Mouse (Mus musculus) kidney, postnatal 14 days (tissue): Measurements from ENCODE around the gene Lins1.

Experiments
- DNase-seq: peaks from one replicate; pipeline ENCODE4 v3.0.0; 2022; ENCODE audit warnings: mixed read lengths

Gene Lins1

GRCm38 (mm10) chr7:66733882-66734281 is 44.2 kb downstream of the Lins1 start:
- no peak for DNase-seq

DNA sequence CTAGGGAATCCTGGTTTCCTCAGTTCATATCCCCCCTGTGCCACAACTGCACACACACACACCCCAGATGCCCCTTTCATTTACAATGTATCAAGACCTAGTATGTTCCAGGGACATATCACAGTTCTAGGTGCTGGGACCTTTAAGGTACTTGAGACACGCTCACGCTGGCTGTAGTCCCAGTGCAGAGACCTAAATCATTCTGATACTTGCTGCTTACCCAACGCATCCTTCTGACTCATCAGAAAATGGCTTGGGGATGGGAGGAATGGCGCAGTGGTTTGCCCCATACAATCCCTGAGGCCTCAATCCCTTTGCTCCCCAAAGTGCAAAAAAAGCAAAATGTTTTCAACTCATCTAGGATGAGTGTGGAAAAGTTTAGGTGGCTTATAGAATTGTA is 44.8 kb downstream of the Lins1 start:
- no peak for DNase-seq

DNA sequence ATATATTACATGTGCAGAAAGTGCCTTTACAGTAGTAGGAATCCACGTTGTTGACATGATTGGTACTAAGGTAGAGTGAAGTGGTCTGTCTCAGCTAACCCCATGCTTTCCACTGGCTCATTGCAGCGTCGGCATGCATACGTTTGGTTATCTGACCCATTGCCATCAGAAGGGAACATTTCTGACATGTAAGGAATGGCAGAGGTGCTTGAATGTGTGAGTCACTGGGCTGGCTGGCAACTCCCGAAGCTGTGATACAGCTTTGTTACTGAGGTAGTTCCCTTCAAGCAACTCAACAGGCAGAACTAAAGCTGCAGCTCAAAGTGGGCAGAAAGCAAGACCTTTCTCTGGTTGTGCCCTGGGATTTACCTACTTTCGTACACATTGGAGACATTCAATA is 45.3 kb downstream of the Lins1 start:
- no peak for DNase-seq

DNA sequence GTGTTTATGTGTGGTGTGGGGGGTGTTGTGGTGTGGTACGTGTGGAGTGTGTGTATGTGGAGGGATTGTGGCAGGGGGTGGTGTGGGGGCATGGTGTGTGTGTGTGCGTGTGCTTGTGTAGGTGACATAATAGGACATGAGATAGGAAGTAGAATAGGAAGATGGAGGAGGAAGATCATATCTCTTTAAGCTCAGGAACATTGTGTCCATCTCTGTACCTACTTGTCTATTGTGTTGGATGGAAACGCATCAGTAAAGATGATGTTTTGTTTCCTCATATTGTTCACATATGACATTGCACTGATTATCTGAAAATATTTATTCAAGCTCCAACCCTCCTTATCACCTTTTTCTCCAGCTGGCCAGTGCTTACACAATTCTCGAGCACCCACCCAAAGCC is 47.7 kb downstream of the Lins1 start:
- DNase-seq: no peak

- no peak for DNase-seq
Observed at GRCm38 (mm10) chr7:66741008-66741407, 51.3 kb downstream of the Lins1 start.

DNA sequence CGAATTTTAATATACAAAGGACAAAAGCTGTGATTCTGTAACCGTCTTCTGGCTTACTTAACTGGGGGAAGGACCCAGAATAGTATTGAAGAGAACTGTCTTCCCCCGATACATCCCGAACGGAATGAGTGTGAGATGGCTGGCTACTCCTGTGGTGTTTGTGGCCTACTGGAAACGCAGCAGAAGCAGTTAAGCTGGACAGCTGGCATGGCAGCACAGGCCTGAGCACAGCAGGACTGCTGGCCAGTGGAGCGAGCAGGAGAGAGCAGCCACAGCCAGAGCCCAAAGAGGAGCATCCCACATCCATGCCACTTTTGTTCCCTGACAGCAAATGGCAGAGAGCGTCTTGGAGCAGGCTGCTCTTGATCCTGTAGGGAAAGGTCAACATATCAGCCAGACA is 51.7 kb downstream of the Lins1 start:
- no peak for DNase-seq

GRCm38 (mm10) chr7:66743377-66743781 is 53.7 kb downstream of the Lins1 start, which contains the start of gene Cers3:
TSS of gene Cers3 (plus strand) at chr7:66743504.
- DNase-seq: no peak

- DNase-seq: no peak
Observed at GRCm38 (mm10) chr7:66746972-66747371, 57.3 kb downstream of the Lins1 start.

DNA sequence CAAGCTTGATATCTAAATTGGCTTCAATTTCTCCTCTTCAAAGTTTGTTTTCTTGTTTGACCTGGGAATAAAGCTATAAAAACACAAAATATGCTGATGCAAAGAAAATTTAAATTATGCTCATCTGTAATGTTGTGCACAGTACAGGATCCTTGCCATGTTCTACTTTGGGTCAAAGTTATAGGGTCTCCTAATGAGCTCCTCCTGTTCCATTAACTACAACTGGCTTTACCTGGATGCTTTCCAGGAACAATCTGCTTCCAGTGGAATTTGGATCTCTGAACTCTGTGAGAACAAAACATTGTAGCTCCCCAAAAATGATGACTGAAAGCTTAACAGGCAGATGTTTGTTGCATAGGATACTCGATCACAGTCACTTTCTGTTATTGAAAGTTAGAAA is 60.3 kb downstream of the Lins1 start:
- DNase-seq: no peak

DNA sequence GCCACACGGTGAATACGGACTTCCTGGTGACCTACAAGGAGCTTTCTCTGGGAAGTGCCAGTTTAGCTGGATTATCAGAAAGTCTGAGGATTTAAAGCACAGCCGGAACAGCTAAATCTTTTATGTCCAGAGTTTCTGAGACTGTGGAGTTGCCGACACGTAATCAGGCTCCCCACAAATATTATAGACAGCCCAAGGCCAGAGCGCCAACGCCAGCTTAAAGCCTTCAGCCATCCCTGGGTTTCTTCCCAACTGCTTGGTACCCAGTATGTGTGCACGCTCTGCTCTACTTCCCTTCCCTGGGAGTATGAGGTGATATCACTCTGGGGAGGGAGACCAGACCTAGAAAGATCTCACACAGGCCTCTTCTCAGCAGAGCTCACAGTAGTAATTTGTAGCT is 64.1 kb downstream of the Lins1 start:
- DNase-seq: no peak

DNA sequence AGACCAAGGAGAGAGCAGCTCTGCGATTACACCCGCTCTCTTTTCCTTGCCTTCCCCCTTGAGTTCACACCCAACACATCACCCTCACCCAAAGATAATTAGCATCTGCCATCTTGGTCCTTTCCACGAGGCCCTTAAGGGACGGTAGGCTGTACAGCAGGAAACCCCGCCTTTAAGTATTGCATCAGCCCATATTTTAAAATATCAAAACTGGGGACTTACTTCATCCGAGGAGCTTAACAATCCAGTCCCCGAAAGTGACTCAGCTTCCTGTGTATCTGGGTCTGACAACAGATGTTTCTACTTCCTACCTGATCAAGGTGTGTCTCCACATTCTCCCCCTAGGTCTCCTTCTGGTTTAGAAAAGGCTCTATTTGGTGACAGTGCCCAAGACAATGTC is 65.9 kb downstream of the Lins1 start:
- DNase-seq: no peak
